Mouse (Mus musculus) limb, embryonic 11.5 days (tissue): ENCODE measurements at regions not wholly inside any gene's neighbourhood (a gene's known extent, or its start where the extent isn't known, plus 50 kb on each side); places are given as distances from the start of the nearest gene placed in this dataset.

Experiments used
- ATAC-seq: fragments of 200-750 bp; cut with Nextera tagmentation; 2 replicates; pipeline ENCODE4 v1.8.0; 2017; ENCODE audit warnings: low read depth; ENCODE audit not compliant: insufficient number of reproducible peaks, low FRiP score, low TSS enrichment
- DNase-seq: peaks from one replicate; pipeline ENCODE4 v3.0.0-alpha.2; 2015; ENCODE audit warnings: low spot score
- H3K27ac ChIP-seq: fragments of 300-500 bp; sonication (generic); replicated peaks from 2 replicates; pipeline ENCODE4 v1.5.1; 2014; ENCODE audit warnings: low read depth, mild to moderate bottlenecking, low read length
- H3K27me3 ChIP-seq: fragments of 300-500 bp; sonication (generic); 2 replicates; pipeline ENCODE4 v1.6.1; 2014; ENCODE audit warnings: mild to moderate bottlenecking, low read length, mixed read lengths; ENCODE audit not compliant: control insufficient read depth, insufficient read depth
- H3K36me3 ChIP-seq: fragments of 300-500 bp; sonication (generic); 2 replicates; pipeline ENCODE4 v1.6.1; 2014; ENCODE audit warnings: mild to moderate bottlenecking, low read length, moderate library complexity, mixed read lengths; ENCODE audit not compliant: control insufficient read depth, insufficient read depth
- H3K4me1 ChIP-seq: fragments of 300-500 bp; sonication (generic); 2 replicates; pipeline ENCODE4 v1.6.1; 2014; ENCODE audit warnings: low read length, mixed read lengths; ENCODE audit not compliant: control insufficient read depth, insufficient read depth
- H3K4me2 ChIP-seq: fragments of 300-500 bp; sonication (generic); 2 replicates; pipeline ENCODE4 v1.6.1; 2014; ENCODE audit warnings: low read depth, mild to moderate bottlenecking, moderate library complexity; ENCODE audit not compliant: severe bottlenecking
- H3K4me3 ChIP-seq: fragments of 300-500 bp; sonication (generic); 2 replicates; pipeline ENCODE4 v1.5.1; 2014; ENCODE audit warnings: low read depth, low read length
- H3K9ac ChIP-seq: fragments of 300-500 bp; sonication (generic); 2 replicates; pipeline ENCODE4 v1.6.1; 2014; ENCODE audit warnings: mild to moderate bottlenecking, low read length
- H3K9me3 ChIP-seq: fragments of 300-500 bp; sonication (generic); 2 replicates; pipeline ENCODE4 v1.6.1; 2016; ENCODE audit warnings: low read length; ENCODE audit not compliant: control insufficient read depth
- WGBS: fragments of 180-500 bp; shearing (Covaris S2); extraction: QIAGEN DNeasy Blood & Tissue Kit; methylation state at CpG from one replicate; pipeline ENCODE4 v1.1.7; 2014; 5-methylcytosine and 5-hydroxymethylcytosine counted together

GRCm38 (mm10) chr3:130925000-130925399 is 185.3 kb upstream of the Lef1 start:
- no peak for ATAC-seq
- Histone ChIP-seq H3K27me3 (no peaks in the 10 kb centered on the region), H3K4me1 (peaks cover 7% of the 10 kb centered on the region), H3K9me3 (no peaks in the 10 kb centered on the region), H3K36me3 (no peaks in the 10 kb centered on the region), H3K4me3 (no peak overlapping the region), H3K4me2 (no peak overlapping the region), H3K9ac (no peak overlapping the region), H3K27ac (no peak overlapping the region)
- no peak for DNase-seq
- WGBS = 54% methylated on average over 5 of the region's 5 CpGs

- no peak for ATAC-seq
- WGBS = 19% methylated on average over 8 of the region's 8 CpGs
- no peak overlapping the region for H3K27ac ChIP-seq
These were observed 186.7 kb upstream of the Lef1 start for GRCm38 (mm10) chr3:130923615-130923958.

DNA sequence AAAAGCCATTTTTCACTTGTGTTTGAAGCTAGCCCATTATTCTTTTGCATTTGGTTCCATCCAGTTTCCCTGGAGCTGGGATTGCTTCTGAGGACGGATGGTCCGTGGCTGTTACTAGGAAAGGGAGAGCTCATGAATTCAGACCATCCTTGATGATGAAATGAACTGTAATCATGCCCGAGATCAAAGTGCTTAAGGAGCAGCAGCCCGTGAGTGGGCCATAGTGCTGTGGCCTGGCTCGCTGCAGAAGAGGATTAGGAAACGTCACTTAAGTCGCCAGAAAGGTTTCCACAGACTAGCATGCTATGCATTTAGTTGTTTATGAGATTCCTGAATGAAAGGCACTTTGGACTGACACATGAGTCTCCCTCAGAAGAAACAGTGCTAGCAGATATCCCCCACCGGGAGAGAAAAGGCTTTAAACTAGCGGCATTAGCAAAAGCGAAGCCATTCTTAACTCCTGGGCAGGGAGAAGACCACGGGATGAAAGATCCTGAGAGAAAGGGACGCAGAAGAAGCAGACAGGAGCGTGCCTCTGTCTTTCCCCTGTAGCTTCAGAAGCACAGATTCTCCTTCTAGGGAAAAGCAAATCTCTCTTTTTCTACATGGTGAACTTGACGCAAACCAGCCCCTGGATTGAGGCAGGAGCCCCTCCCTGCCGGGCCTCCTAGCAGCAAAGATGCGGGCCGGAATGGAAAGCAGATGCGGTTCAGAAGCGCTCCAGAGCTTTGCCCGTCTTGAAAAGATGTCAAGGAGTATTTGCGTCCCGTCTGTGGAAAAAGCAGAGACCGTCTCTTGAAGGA is 187.3 kb upstream of the Lef1 start:
- 9% methylated on average over 23 of the region's 23 CpGs for WGBS
- peak overlapping the region; percentile 12; the same call in 1 of the 2 replicates for H3K4me3 ChIP-seq
- peaks cover 7% of the 10 kb centered on the region for H3K4me1 ChIP-seq
- no peak overlapping the region; the same call in 1 of the 2 replicates for H3K9ac ChIP-seq
- no peaks in the 10 kb centered on the region for H3K9me3 ChIP-seq
- no peak for ATAC-seq
- H3K4me2 ChIP-seq = peak overlapping the region; percentile 35
- H3K36me3 ChIP-seq = no peaks in the 10 kb centered on the region
- no peaks in the 10 kb centered on the region for H3K27me3 ChIP-seq
- no peak overlapping the region for H3K27ac ChIP-seq
- peak; percentile 75 for DNase-seq

More at GRCm38 (mm10) chr3:130923615-130923958, 186.7 kb upstream of the Lef1 start:
- H3K27me3 ChIP-seq = no peaks in the 10 kb centered on the region
- no peaks in the 10 kb centered on the region for H3K36me3 ChIP-seq
- H3K4me2 ChIP-seq = peak overlapping the region; percentile 35; the same call in 1 of the 2 replicates
- H3K4me1 ChIP-seq = peaks cover 7% of the 10 kb centered on the region
- peak; percentile 53 for DNase-seq
- H3K9ac ChIP-seq = no peak overlapping the region
- H3K4me3 ChIP-seq = peak overlapping the region; percentile 12; the same call in 1 of the 2 replicates
- H3K9me3 ChIP-seq = no peaks in the 10 kb centered on the region

- ATAC-seq = no peak
- H3K27me3 ChIP-seq = no peaks in the 10 kb centered on the region
- peaks cover 7% of the 10 kb centered on the region for H3K4me1 ChIP-seq
- 84% methylated on average over 9 of the region's 9 CpGs for WGBS
- H3K27ac ChIP-seq = no peak overlapping the region
- no peaks in the 10 kb centered on the region for H3K36me3 ChIP-seq
- no peak overlapping the region for H3K4me3 ChIP-seq
- H3K9me3 ChIP-seq = no peaks in the 10 kb centered on the region
- H3K4me2 ChIP-seq = no peak overlapping the region
- no peak for DNase-seq
- H3K9ac ChIP-seq = no peak overlapping the region
These were observed 188.5 kb upstream of the Lef1 start for GRCm38 (mm10) chr3:130921621-130922245.

DNA sequence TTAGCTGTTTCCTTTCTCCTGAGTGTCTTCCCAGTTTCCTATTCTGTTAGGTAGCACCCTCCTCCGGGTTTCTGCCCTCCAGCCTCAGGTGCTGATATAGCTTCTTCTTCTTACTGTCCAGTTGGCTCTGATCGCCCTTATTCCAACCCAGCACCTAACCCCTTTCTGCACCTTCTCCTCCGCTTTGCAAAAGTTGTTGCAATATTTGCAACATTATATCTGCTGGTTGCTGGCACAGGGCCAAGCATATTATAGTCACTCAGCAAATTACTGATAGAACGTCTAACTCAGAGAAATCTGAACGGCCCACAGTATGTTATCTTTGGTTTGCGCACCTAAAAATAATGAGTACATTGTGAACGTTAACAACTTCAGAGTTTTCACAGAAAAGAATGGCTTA is 183.6 kb upstream of the Rpl34 start:
- Histone ChIP-seq H3K4me2 (no peak overlapping the region), H3K27ac (no peak overlapping the region), H3K9me3 (no peaks in the 10 kb centered on the region), H3K4me3 (no peak overlapping the region), H3K9ac (no peak overlapping the region), H3K27me3 (no peaks in the 10 kb centered on the region), H3K4me1 (no peaks in the 10 kb centered on the region), H3K36me3 (no peaks in the 10 kb centered on the region)
- WGBS = 89% methylated on average over 7 of the region's 7 CpGs
- DNase-seq (no peak), ATAC-seq (no peak)

- H3K4me2 ChIP-seq = no peak overlapping the region
- H3K27me3 ChIP-seq = no peaks in the 10 kb centered on the region
- DNase-seq = no peak
- no peak overlapping the region for H3K4me3 ChIP-seq
- no peak overlapping the region for H3K27ac ChIP-seq
- 0 out of 2 replicates have a peak, but pooled peaks cover 7% of the 10 kb centered on the region for H3K4me1 ChIP-seq
- no peaks in the 10 kb centered on the region for H3K9me3 ChIP-seq
- no peak overlapping the region for H3K9ac ChIP-seq
- no peak for ATAC-seq
- WGBS = 55% methylated on average over 8 of the region's 8 CpGs
- H3K36me3 ChIP-seq = no peaks in the 10 kb centered on the region
These were observed 174.9 kb upstream of the Rpl34 start for GRCm38 (mm10) chr3:130905101-130905500.

DNA sequence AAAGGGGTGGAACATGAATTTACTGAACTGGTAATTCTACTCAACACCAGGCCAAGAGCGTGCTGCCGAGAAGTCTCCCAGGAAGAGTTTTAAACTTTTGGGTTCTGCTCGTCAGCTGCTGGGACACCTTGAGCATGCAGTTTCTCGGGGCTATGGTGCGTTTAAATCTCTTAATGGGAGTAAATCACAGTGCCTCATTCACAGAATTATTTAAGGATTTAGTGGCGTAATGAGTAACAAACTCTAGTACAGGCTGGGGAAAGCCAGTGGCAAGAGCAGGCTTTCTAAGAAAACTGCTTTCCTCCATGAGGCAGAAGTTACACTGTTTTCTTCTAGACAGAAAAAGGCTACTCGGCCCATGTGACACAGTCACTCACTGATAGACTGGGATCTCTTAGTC is 173.1 kb upstream of the Rpl34 start:
- no peak overlapping the region for H3K4me3 ChIP-seq

GRCm38 (mm10) chr3:130902376-130902775 is 172.2 kb upstream of the Rpl34 start:
- Histone ChIP-seq H3K4me3 (no peak overlapping the region), H3K27ac (no peak overlapping the region), H3K9ac (no peak overlapping the region), H3K36me3 (no peaks in the 10 kb centered on the region), H3K4me1 (0 out of 2 replicates have a peak, but pooled peaks cover 7% of the 10 kb centered on the region), H3K4me2 (no peak overlapping the region), H3K27me3 (no peaks in the 10 kb centered on the region), H3K9me3 (no peaks in the 10 kb centered on the region)
- 80% methylated on average over 7 of the region's 7 CpGs for WGBS
- DNase-seq (no peak), ATAC-seq (no peak)

More for the DNA sequence above, 173.1 kb upstream of the Rpl34 start:
- H3K27ac ChIP-seq = no peak overlapping the region
- ATAC-seq (no peak), DNase-seq (no peak)
- H3K4me2 ChIP-seq = no peak overlapping the region
- no peaks in the 10 kb centered on the region for H3K9me3 ChIP-seq
- 80% methylated on average over 7 of the region's 7 CpGs for WGBS
- H3K27me3 ChIP-seq = no peaks in the 10 kb centered on the region
- no peak overlapping the region for H3K9ac ChIP-seq
- no peaks in the 10 kb centered on the region for H3K36me3 ChIP-seq
- H3K4me1 ChIP-seq = 0 out of 2 replicates have a peak, but pooled peaks cover 7% of the 10 kb centered on the region
